Mouse (Mus musculus): ENCODE data around the gene Gla. TPM values are rescaled to one million over a fixed set of nuclear protein-coding genes. Genes with fewer than 3 reads are reported as not detected.

Gla gene
- 1 to 10 TPM; 1.6 TPM for total RNA-seq (2021)
- long read RNA-seq, experiment 1, partial matches to known transcripts: 1 of 1 reads
- long read RNA-seq, experiment 1, other reads (novel, unspliced or antisense): 0 of 1 reads
- long read RNA-seq, experiment 2: 0 reads

DNA sequence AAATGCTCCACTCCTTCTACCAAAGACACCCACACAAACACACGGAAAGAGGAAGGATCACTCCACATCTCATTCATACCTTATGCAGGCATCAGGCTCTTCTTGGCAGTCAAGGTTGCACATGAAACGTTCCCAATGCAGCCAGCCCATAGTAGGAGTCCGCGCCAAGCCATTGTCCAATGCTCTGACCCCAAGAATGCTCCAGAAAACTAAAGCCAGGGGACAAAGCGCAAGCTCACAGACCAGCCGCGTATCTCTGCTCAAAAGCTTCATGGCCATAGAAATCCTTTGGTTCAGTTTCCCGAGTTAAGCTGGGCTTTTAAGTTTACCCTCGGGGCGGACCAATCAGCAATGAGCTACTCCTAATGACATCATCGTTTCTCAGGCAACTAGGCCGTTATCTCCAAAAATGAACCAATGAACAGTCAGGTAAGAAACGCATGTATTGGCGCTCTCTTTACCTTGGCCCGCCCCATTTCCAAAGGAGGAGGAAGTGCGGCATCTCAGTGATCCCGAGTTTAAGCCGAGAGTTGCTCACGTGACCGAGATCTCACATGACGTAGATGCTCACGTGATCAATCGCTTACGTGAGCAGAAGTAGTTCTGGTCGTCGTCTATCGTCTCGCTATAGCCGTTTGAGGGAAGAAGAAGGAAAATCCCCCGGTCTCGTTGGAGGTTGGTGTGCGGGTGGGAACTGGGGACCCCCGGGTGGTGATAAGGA is at the start of gene Gla, which contains the start of gene Hnrnph2:
Gene Gla, minus strand, starts transcription at position 467 of the 721 bp plus-strand sequence.
Gene Hnrnph2, plus strand, starts transcription at position 521 of the 721 bp plus-strand sequence.
- peak; percentile 83 to 84 for DNase-seq
- intact Hi-C loops (cut with DNase I): no loop called here

- intact Hi-C loops (cut with DNase I): no loop called here
Measured at GRCm38 (mm10) chrX:134648031-134648692, 47.2 kb upstream of the Gla start.

DNA sequence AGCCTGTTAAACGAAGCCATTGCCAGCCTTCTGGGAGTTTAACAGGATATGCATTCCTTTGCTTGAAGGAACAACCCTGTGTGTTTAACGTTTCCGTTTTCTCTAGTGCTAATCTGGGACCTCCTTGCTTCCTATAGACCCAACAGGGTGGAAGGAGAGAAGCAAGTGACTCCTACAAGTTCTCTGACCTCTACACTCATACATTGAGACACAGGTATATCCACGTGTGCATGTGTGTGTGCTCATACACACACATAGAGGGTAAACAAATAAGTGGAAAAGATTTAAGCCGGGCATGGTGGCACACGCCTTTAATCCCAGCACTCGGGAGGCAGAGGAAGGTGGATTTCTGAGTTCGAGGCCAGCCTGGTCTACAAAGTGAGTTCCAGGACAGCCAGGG is 46.5 kb upstream of the Gla start:
- DNase-seq: no peak
- intact Hi-C loops (cut with DNase I): no loop called here

More at GRCm38 (mm10) chrX:134648031-134648692, 47.2 kb upstream of the Gla start:
- DNase-seq: peak; percentile 16 to 56

DNA sequence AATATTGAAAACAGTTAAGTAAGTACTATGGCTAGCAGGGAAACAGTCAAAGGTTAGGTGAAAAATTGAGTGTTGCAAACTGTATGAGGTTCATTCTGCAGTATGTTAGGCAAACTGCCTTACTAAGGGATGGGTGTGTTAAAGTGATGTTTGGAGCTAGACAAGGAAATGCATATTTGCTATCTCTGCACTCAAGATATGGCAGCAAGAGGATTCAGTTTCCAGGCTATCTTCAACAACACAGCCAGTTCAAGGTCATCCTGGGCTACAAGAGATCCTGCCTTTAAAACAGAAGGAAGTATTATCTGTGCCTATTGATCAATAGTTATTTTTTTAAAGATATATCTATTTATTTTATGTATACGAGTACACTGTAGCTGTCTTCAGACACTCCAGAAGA is 45.4 kb upstream of the Gla start:
- DNase-seq: no peak
- intact Hi-C loops (cut with DNase I): no loop called here

GRCm38 (mm10) chrX:134641000-134641760 is 40.3 kb upstream of the Gla start:
- intact Hi-C loops (cut with DNase I): no loop called here
- no peak for DNase-seq

DNA sequence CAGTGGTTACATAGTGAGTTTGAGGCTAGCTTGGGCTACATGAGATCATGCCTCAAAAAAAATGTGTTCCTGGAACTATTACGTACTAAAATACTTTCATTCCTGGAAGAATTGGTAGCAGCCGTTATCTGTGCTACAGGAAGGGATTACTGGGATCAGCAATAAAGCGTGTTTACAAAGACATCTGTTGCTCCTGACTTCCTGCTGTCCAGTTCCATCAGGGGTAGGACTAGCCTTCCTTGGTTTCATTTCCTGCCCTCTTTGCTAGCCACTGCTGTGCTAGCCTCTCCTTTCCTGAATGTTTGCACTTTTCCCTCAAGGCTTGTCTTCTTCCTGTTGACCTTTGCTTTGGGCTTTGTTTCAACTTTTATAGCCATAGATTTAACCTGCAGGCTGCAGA is 34.9 kb upstream of the Gla start:
- DNase-seq: no peak
- intact Hi-C loops (cut with DNase I): no loop called here

DNA sequence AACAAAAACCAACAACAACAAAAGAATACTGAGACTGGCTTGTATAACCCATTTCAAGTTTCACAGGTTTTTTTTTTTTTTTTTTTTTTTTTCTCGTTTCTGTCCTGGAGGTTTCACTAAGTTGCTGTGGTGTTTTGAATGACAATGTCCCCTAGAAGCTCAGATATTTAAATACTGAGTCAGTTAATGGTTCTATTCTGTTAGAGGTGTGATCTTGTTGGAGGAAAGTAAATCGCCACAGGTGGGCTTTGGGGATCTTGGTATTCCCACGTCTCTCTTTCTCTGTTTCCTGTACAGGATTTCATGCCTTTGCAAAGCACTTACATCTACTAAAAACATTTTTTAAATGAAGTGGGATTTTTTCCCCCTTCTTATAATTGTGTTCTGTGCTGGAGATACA is 34.2 kb upstream of the Gla start:
- DNase-seq: no peak
- intact Hi-C loops (cut with DNase I): no loop called here

- intact Hi-C loops (cut with DNase I): no loop called here
- DNase-seq: no peak
Measured at GRCm38 (mm10) chrX:134632710-134633109, 31.8 kb upstream of the Gla start.

- intact Hi-C loops (cut with DNase I): no loop called here
- DNase-seq: no peak
Measured at GRCm38 (mm10) chrX:134628200-134628599, 27.3 kb upstream of the Gla start.

DNA sequence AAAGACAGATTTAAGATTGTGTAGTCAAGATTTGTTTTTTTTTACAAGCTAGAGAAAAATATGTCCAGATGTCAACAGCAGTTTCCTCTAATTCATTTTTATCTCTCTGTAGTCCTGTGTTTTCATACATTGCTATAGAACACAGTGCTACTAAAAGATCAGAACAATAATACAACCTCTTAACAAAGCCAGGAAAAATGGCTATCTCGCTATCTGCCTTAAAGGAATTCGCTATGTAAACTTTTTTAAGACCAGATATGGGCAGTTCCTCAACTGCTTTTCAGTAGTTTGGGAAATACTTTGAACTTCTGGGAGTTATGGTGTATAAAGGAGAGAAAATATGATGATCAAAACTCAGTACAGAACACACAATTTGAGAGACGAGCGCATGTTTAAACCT is 22.4 kb upstream of the Gla start:
- no peak for DNase-seq
- intact Hi-C loops (cut with DNase I): no loop called here

DNA sequence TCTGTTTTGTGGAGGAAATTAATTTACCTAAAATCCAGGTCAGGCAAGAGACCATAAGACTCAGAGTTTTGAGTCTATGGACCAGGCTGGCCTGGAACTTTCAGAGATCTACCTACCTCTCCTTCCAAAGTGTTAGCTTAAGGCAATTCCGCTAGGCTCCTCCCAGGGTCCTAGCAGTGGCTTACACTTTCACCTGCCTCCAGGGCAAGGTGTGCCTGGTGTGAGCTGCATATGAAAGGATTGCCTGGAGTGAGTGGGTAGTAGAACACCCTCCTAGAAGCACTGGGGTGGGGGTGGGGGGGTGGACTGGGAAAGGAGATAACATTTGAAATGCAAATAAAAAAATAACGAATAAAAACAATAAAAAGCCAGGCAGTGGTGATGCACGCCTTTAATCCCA is 20.8 kb upstream of the Gla start:
- intact Hi-C loops (cut with DNase I): no loop called here
- no peak for DNase-seq

DNA sequence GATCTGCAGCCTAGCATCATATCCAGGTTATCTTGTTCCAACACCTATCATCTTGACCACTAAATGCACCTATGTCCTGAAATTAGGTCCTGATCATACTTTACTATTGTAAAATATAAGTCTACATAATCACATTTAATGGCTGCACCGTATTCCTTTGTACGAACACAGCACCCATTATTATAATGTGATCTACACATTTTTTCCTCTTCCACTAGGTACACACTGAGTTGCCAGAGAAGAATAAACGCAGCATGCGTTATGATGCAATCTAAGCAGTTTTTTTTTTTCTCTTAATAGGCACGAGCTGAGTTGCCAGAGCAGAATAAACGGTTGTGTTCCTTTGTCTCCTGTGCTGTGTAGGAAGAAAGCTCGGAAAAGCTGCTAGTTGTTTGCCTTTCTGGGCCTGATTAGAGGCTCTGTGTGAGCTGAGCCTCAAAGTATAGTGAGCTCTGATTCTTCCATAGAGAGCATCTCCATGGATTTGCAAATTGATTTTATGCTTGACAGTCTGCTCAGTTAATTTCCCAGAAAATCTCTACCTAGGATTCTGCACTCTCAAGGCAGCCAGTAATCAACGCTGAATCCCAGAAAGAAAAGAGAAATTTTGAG is 19.4 kb upstream of the Gla start:
- intact Hi-C loops (cut with DNase I): no loop called here
- no peak for DNase-seq

- no peak for DNase-seq
- intact Hi-C loops (cut with DNase I): no loop called here
Measured at GRCm38 (mm10) chrX:134619695-134620094, 18.8 kb upstream of the Gla start.

DNA sequence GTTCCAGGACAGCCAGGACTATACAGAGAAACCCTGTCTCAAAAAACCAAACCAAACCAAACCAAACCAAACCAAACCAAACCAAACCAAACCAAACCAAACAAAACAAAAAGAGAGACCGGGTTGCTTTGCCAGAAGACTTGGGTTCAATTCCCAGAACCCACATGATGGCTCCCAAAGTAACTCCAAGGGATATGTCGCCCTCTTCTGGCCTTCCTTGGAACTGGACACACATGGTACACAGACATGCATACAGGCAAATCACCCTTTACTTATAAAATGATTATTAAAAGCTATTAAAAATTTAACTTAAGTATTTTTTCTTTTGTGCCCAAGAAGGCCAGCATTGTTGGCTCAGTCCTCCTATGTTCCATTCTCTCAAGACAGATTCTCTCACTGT is 13.4 kb upstream of the Gla start:
- no peak for DNase-seq
- intact Hi-C loops (cut with DNase I): no loop called here

DNA sequence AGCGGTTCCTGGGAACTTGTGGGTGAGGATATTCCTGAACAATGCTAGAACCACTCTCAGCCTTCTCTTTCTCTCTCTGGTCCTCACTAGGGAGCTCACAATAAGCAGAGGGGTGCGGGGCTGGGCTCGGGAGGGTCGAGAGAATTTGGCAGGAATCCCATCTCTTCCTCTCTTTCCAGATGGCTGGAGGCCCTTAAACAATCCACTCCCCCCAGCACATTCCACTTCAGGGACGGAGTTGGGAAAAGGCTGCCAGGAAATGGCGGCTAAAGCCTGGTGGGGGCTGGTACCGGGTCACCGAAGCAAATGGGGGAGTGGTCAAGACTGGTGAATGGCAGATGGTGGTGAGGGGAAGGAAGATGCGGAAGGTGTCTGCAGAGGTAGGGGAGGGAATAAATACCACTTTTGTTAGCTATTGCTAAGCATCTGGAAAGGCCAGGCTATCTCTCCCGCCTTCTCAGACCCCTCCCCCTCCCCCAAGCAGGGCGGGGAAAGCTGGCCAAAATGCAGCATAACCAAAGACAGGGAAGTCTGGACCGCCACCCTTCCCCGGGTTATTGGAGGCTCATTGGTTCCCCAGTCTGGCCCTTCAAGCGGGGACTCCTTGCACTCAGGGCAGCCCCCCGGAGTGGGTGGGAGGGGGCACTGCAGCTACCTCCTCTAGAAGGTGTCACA is 11.5 kb upstream of the Gla start:
- intact Hi-C loops (cut with DNase I): no loop called here
- peak; percentile 22 to 24 for DNase-seq

- DNase-seq: no peak
- intact Hi-C loops (cut with DNase I): no loop called here
Measured at GRCm38 (mm10) chrX:134610984-134611383, 10.1 kb upstream of the Gla start.

DNA sequence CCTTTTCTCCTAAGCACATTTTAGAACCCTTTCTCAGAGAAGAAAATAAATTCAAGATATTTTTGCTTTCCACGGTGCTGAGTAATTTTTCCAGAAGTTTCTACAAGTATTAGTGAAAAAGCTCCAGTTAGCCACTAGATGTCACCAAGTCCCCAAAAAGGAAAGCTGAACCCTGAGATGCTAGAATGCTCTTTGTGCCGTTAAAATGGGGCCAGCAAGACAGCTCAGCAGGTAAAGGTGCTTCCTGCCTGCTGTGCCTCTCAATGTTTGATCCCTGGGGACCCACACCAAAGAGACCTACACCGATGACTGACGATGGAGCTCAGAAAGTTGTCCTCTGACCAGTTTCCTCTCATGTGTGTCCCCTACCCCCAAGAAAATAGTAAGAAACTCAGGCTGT is 8.5 kb upstream of the Gla start:
- DNase-seq: no peak
- intact Hi-C loops (cut with DNase I): no loop called here

DNA sequence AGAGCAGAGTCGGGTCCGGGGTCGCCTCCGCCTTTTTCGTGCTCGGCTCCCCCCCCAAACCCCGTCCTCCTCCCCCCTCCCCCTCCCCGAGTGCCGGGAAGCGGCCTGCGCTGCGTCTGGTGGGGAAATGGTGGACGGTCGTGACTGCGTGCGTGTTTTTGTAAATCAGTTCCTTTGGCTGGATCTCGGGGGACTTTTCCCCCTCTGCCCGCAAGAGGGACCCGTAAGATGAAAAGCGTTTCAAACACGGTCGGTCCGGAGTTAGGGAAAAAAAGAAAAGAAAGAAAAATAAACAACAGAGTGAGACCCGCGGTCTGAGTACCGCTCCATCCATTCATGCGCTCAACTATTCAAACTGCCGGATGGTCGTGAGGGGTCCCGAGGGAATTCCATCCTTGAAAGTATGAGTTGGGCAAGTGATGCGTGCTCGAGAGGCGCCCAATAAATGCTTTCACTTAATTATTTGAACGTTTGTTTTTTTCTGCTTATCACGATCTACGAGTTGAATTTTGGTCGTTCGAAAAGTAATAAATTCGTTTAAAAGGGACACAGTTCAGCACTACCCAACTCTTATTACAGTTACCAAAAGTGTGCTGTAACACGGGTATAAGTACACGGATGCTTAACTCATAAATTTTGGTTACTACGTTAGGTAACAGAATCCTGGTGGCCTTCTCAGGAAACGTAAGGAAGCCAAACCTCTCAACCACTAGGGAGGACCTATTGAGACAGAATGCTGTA is 625 bp upstream of the Gla start:
- no peak for DNase-seq
- intact Hi-C loops (cut with DNase I): no loop called here

GRCm38 (mm10) chrX:134599922-134600565 is 881 bp downstream of the Gla start:
- intact Hi-C loops (cut with DNase I): no loop called here
- no peak for DNase-seq

Measured in gastrocnemius, postnatal 36 days (tissue).